Mouse (Mus musculus): ENCODE data around the gene Coro1b.
A peak's percentile ranks its signal among the peaks of the same experiment; 100 is the strongest.

The Coro1b gene

DNA sequence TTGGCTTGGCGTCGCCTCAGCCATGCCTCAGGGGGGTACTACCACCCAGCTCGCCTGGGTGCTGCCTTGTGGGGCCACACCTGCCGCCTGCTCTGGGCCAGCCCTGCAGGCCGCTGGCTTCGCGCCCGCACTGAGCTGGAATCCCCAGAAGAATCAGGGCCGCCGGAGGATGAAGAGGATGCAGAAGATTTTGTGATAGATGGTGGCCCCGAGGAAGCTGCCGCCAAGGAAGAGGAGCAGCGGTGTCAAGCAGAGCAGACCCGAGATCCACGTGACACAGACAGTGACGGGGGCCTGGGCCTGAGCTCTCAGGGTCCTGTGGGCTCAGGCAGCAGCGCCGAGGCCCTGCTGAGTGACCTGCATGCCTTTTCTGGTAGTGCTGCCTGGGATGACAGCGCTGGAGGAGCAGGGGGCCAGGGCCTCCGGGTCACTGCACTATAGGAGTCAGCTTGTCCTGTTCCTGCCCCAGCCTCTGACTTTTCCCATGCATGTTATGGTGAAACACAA, 7.7 kb downstream of the Coro1b start:
- DNase-seq (ENCODE audit: low read depth, low spot score): no peak

DNA sequence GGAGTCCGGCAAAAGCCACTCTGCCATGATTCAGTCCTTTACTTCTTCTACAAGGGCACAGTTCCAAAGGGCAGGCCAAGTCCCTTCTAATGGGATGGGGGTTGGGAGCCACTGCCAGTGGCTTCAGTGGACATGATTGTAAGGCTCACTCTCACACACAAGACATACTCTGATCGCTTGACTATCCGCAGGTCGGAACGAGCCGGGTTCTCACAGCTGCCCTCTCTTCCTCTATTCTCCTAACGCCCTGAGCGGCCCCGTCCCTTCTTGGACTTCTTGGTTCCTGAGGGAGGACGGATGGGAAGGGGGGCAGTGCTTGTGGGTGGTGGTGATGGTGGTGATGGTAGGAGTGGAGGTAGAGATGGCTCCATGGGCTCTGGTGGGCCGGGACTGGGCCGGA, 8.4 kb downstream of the Coro1b start:
- DNase-seq (ENCODE audit: low read depth, low spot score): no peak

DNA sequence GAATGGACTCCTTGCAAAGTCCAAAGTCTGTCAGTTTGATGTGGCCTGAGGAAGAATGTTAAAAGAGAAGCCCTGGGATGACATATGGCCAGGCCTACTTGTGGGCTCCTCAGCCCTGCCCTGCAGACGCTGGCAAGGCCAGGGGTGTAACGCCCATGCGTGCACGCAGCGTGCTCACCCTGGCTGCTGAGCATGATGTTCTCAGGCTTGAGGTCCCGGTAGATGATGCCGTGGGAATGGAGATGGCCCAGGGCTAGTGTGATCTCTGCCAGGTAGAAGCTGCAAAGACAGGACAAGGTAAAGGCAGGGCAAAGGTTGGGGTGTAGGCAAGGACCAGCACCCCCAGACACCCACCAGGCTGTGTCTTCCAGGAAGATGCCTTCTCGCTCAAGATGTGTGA, 10.6 kb downstream of the Coro1b start:
- DNase-seq (ENCODE audit: low read depth, low spot score): no peak

DNA sequence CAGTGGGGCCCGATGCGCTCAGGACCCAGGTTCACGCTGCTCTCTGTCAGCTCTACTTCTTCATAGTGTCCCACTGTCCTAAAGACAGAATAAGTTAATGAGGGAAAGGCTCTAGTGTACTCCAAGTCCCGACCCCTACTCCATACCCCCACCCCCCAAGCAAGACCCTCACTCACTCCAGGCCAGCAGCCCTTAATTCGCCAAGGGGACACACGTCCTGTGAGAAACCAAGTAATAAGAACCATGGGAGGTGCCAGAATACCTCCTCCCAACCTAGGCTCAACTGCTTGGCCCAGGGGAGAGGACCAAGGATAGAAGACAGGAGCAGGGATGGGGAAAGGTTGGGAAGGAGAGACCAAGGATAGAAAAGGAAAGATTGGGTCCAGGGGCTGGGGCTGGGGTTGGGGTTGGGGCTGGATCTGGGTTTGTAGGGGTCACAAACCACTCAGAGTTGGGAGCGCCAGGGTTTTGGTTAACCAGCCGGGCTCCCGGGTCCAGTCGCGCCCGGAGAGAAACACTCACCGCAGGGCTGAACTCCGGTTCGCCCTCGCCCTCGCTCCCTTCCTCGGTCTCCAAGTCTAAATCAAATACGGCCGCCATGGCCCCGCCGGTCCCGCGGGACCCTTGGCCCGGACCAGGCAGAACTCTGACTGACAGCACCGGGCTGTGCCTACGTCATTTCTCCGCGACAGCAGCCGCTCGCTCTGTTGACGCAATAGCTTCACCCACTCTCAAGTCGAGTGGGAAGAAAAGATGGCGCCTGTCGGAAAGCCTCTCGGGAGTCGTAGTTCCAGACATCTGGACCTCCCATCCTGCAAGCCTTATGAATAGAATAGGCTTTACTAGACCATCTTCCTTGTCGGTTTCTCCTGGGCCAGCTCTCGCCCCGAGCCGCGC, 14.5 kb downstream of the Coro1b start, which contains the start of gene Rps6kb2:
Rps6kb2 (minus strand) TSS at position 709 of the 897 bp plus-strand sequence.
- peak; percentile 86 for DNase-seq (ENCODE audit: low read depth, low spot score)

DNA sequence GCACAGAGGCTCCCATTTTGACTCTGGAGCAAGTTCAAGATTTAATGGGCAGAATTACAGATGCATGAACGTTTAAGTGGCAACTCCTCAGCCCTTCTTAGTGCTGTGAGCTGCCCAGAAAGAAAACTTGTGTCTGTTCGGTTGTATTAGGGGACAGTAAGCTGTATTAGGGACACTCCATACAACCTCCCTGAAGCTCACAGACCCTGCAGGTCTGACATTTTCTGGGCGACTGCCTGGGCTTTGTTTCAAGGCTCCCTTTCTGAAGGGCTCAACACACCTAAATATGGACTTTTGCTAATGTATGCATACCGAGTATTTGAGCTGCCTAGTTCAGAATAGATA, 15.1 kb downstream of the Coro1b start:
- DNase-seq (ENCODE audit: low read depth, low spot score): no peak

DNA sequence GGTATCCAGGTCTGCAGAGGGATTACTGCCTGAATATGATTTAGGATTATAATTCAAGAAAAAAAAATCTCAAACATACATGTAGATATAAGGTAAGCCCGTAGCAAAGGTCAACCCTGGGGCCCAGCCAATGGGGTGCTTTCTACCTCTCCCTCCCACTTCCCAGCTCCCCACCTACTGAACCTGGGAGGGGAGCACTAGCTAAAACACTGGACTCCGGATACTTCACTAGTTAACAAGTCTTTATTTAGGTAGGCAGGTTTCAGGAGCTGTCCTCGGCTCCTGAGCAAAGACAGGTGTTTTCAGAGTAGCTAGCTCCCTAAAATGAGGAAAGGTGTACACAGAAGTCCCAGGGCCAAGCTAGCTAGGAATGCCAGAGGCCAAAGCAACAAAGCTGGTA, 15.7 kb downstream of the Coro1b start:
- no peak for DNase-seq (ENCODE audit: low read depth, low spot score)

DNA sequence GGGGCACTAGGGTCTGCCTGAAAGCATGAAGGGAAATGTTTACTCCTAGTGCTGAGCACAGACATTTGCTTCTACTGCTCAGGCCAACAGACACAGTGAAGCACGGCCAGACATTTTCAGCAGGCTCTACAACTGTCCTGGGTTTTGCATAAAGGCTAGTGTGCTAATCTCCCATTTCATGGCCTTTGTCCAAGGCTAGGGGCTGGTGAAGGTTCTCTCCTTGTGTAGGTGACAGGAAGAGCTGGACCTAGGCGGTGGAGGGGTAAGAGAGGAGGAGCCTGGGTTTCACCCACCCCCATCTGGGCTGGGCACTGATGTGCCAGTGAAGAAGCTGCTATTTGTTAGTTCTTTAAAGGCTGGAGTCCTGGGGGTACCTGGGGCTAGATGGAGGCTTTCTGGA, 16.3 kb downstream of the Coro1b start:
- DNase-seq (ENCODE audit: low read depth, low spot score): no peak

DNA sequence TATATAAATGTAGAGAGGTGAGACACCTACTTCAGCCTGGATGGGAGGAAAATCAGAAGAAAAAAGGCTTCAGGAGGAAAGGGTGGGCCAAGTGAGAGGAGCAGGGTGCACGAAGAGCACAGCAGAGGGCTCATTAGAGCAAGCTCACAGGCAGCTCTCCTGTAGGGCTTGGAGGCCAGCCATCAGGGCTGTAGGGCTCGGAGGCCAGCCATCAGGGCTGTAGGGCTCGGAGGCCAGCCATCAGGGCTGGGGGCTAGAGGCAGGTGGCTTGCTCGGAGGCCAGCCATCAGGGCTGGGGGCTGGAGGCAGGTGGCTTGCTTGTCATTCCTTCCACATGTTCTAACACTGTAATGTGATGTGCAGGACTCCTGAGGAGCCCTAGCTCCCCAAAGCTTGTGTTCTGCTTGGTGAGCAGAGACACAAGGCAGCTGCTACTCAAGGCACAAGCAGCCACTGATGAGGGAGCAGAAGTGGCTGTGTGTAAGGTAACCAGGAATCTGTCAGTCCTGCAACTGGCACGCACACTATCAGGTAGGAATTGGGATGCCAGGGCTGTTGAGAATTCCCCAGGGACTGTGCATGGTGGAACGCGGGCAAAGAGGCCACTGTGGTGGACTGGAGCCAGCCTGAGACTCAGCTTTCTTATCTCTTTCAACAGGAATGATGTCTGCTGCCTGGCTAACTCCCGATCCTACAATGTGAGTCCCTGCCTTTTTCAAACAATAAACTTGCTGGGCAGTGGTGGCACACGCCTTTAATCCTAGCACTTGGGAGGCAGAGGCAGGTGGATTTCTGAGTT, 18.5 kb downstream of the Coro1b start:
- no peak for DNase-seq (ENCODE audit: low read depth, low spot score)

DNA sequence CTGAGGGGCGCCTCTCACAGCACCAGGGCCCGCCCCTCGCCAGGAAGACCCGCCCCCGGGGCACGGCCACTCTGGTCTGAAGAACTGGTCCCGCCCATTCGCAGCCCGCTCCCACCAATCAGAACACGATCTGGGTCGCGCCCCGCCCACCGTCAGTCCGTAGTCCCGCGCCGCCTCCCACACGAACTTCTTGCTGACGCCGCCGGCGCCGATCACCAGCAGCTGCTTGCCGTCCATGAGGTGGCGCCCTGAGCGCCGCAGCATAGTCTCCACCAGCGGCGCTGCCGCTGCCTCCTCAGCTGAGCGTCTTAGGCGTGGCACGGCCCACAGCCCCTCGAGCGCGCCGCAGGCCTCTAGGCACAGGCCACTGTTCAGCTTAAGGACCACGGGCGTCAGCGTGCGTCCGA, 21.0 kb downstream of the Coro1b start:
- peak; percentile 98 for DNase-seq (ENCODE audit: low read depth, low spot score)

DNA sequence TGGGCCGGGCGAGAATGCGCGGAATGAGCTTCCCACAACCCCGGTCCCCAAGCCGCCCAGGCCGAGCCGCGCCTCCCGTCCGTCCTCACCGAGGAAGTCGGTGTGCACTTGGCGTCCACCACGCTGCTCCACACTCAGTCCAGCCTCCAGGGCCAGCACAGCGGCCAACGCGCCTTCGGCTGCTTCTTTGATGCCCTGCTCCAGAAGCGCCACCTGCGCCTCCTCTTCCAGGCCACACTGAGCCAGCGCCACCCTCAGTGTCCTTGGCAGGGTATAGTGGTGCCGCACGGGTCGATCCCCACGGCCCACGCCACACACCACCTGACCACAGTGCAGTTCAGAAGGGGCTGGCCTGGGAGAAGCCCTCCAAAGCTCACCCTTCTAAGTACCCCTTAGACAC, 21.4 kb downstream of the Coro1b start:
- no peak for DNase-seq (ENCODE audit: low read depth, low spot score)

DNA sequence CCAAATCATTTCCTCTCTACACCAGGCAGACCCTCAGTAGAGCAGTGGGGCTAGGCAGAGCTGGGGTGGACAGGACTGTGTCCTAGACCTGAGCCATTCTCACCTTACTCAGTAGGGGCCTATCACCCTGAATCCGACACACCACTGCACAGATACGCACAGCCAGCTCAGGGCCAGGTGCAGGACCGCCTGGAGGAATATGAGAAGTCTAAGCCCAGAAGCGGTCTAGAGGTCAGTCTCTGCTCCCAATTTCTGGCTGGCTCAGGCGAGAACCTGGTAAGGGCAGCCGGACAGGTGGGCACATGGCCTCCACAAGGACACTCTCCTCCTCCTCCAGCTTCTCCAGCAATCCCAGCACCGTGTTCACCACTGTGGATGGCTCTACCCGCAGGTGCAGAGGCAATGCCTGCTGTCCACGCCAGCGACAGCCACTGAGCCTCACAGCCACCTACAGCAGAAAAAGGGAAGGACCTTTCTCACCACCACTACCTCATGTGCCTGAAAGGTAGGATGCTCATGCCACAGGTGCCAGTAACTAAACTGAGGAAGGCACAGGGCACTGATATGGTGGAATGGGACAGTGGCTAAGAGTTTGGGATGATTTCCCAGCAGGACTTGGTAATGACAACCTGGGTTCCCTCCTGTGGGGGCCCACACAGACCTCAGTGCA, 22.4 kb downstream of the Coro1b start:
- no peak for DNase-seq (ENCODE audit: low read depth, low spot score)

DNA sequence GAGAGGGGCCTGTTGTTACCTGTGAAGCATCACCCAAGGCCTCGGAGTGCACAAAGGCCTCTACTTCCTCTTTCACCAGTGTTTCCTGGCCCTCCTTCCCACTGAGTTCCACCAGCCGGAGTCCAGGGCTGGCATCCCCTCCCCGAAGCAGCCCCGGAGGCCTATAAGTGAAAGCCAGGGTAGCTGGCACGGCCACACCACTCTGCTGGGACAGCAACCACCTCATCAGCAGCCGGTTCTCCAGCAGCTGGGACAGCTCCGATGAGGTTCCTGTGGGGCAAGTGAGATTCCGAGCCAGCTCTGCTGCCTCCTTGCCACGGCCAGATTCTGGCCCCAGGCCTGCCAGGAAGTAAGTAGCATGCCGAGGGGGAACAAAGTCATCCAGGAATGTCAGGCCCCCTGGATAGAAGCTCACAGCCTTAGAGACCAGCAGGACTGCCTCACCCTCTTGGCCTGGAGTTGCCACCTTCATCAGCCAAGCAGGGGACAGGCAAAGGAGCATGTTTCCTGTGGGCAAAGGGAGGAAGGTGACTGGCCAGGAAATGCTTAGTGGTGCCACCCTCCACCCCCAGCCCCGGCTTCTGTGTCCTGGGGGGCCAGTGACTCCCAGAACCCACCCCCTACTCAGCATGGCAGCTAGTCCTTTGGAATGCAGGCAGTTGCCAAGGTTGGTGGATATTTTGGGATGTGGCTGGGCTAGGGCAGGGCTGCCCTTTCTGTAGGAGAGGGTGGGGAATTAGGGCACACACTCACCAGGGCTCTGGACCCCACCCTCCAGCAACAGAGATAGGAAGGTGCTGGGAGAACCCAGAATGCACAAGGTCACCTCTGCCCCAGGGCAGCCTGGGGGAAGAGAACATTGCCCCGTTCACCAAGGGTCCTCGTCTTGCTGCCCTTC, 23.2 kb downstream of the Coro1b start:
- DNase-seq (ENCODE audit: low read depth, low spot score): no peak

DNA sequence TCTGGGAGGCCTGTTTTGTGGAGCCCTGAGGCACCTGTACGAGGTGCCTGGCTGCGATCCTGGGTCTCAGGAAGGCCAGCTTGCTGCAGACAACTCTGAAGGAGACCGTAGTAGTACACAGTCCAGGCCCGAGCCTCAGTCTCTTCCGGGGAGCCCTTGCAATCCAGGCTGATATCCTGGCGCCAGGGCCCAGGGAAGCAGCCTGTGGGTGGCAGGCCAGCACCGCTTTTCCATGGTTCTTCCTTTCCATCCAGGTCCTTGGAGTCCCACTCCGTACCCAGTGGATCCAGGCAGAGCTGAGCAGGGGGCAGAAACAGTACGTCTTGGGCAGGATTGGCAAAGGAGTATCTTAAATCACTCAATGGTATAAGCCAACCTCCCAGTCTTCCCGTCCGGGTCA, 24.5 kb downstream of the Coro1b start:
- DNase-seq (ENCODE audit: low read depth, low spot score): no peak

DNA sequence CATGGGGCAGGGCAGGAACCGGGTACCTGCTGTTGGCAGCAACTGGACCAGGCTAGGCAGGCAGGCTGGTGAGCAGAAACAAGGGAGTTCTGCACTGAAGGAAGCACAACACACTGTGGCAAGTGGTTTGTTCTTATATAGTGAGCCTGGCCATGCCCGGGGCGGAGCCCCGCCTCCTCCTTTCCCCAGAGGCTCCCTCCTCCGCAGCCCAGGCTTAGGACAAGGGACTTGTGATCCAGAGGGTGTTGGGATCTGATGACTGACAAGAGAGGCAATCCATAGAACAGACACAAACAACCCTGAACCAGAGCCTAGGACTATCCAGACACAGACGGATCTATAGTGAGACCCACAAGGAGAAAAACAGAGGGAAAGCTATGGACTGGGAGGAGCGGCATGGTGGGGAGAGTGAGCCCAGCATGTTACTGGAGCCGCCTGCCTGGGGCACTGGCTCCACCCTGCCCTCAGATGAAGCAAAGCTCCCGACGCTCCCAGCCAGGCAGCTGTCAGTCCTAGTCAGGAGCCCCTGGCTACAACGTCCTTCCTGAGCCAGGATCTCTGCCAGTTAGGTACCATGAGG, 27.0 kb downstream of the Coro1b start, which contains the start of gene Carns1:
Carns1 (minus strand) TSS at position 112 of the 580 bp plus-strand sequence.
- DNase-seq (ENCODE audit: low read depth, low spot score): no peak

DNA sequence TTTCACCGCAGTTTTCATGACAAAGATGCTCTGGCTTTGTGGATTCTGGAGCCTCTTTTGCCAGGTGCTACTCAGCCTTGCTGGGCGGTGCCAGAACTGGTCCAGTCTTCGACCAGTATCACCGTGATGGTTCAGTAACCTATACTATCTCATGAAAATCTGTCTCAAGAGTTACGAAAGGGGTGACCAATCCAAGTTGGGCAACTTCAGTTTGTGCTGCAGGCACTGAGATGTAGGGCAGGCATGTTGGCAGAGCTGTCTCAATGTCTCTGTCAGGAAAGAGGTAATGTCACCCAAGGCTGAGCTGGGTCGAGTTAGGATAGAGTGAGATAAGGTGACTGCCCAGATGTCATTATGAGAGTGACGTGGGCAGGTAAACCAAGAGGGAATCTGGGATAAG, 32.0 kb downstream of the Coro1b start:
- DNase-seq (ENCODE audit: low read depth, low spot score): no peak

DNA sequence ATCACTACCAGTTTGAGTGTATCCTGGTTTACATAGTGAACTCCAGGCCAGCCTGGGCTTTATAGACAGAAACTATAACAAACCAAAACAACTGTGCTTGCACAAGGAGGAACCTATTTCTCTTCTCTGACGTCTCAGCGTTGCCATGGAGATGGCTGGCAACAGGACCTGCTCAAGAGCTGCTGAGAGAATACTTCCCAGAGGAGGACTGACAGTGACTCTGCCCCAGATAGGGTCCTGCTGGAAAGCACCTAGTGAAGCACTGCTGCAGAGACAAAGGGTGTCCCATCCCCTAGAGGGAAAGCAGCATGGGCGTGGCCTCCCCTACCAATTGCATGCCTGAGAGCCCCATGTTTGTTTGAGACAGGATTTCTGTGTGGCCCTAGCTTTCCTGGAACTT, 33.5 kb downstream of the Coro1b start:
- no peak for DNase-seq (ENCODE audit: low read depth, low spot score)

DNA sequence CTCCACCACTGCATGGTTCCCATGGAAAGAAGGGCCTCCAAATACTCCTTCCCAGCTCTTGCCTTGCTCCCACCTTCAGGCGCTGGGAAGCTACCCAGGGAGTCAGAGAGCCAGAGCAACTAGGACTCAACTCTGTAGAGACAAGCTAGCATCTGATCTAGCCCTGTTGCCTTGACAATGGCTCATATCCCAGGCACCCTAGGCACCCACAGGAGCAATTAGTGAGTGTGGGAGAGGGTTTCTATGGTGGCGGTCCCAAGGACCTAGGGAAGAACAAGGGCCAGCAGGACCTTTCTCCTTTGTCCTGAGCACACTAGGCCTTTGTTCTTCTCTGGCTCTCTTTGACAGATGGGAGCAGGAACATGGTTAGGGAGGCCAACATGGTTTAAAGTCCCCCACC, 35.3 kb downstream of the Coro1b start:
- no peak for DNase-seq (ENCODE audit: low read depth, low spot score)

DNA sequence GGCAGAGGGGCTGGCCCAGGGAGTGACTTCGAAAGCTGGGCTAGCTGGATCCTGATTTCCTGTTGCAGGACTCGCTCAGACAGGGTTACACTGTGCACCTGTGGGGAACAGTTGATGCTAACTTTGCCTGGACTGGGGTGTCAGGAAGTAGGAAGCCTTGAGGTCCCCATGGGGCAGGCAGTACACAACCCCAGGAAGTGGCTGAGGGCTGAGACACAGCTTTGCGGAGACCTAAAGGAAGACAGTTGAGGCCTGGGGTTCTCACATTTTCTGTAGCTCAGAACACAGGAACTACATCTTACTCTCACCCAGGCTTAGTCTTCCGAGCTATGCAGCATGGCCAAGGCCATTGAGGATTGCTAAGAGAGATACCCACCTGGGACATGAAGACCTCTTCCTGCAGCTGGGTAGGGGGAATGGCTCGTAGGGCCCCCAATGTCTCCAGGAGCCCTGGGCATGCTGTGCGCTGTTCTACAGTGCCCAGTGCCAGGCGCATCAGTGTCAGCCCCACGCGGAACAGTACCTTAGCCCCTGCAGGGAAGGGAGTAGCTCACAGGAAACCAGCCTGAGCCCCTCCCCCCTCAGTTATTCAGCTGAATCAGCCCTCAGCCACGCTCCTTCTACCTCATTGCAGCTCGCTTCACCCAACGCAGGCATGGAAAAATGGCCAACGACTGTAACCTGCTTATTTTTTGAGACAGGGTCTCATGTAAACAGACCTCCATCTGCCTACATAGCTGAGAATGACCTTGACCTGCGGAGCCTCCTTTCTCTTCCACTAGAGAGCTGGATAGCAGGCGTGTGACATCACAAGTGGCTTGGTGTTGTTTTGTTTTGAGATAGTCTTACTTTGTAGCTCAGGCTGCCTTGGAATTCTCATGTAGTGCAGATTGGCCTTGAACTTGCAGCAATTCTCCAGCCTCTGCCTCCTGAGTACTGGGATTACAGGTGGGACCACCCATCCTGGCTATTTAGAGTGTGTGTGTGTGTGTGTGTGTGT, 36.9 kb downstream of the Coro1b start:
- DNase-seq (ENCODE audit: low read depth, low spot score): no peak

DNA sequence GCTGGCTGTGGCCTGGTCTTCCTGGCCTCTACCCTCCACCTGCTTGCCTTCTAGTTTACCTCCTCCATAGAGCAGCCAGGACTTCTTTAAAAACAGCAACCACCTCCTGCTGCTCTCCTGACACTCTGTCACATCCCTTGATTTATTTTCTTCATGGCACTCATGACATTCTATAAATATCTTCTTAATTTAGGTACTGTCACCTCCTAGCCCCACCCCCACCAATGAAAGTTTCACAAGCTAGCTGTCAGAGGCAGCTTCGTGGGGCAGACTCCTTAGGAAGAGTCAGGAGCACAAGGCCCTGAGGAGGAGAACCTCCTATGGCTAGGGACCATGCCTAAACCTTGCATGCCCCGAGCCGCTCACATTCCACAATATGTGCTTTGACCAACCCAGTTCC, 38.9 kb downstream of the Coro1b start:
- DNase-seq (ENCODE audit: low read depth, low spot score): no peak

Data from embryo, embryonic 11.5 days (tissue).